Mouse (Mus musculus): Measurements from ENCODE around the gene Gm17949. TPM values are rescaled to one million over a fixed set of nuclear protein-coding genes. Genes with fewer than 3 reads are reported as not detected.
A peak's percentile ranks its signal among the peaks of the same experiment; 100 is the strongest.

Gene Gm17949
- polyA plus RNA-seq, 1 experiment: 0.04 TPM

DNA sequence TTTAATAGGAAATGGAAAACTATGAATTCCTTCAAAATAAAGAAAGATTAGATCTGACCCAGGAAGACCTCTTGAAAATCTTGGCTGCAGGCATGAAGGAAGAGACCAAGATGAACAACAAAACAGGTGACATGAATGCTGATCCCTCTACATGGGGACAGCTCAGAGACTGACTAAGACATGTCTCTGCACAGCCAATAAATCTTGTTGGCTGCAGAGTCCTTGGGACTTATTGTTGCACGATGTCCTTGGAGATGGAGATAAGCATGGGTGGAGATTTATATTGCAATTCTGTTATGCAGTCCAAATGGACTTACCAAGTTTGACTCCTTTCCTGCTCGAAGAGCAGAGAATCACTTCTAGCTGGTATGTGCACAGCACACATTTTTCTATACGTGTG, 41.9 kb upstream of the Gm17949 start:
- TF ChIP-seq CEBPB (IDR thresholded peaks at IDR 0.05; ENCODE audit: insufficient read depth, poor library complexity, severe bottlenecking) (no peak), TCF3 (IDR thresholded peaks at IDR 0.05; ENCODE audit: insufficient read length, low read depth) (no peak), SRF (IDR thresholded peaks at IDR 0.05; ENCODE audit: control insufficient read depth, insufficient read length, low read depth) (no peak), MYOD1 (IDR thresholded peaks at IDR 0.05; ENCODE audit: control insufficient read depth in 1 of 3, insufficient read length in 2 of 3, low read depth in 2 of 3) (no peak), E2F4 (IDR thresholded peaks at IDR 0.05; ENCODE audit: insufficient read depth) (no peak), MAX (IDR thresholded peaks at IDR 0.05; ENCODE audit: low read depth) (no peak), TCF12 (IDR thresholded peaks at IDR 0.05; ENCODE audit: insufficient read depth, poor library complexity, severe bottlenecking) (no peak), REST (IDR thresholded peaks at IDR 0.05; ENCODE audit: insufficient read depth, insufficient read length) (no peak), USF1 (IDR thresholded peaks at IDR 0.05; ENCODE audit: low read depth) (no peak), POLR2A (IDR thresholded peaks at IDR 0.05; ENCODE audit: insufficient read length, low read depth) (no peak), MYOG (IDR thresholded peaks at IDR 0.05; ENCODE audit: control insufficient read depth in 1 of 3, insufficient read depth in 1 of 3, insufficient read length in 2 of 3, low read depth in 2 of 3) (no peak), POLR2AphosphoS2 (IDR thresholded peaks at IDR 0.05; ENCODE audit: insufficient read length, low read depth) (no peak)
- no peak overlapping the region for H3ac ChIP-seq (ENCODE audit: control insufficient read depth, insufficient read length)
- H3K4me3 ChIP-seq: no peak overlapping the region
- H3K79me2 ChIP-seq (ENCODE audit: control insufficient read depth, insufficient read depth): no peaks in the 10 kb centered on the region
- H3K27me3 ChIP-seq (ENCODE audit: control insufficient read depth, insufficient read depth, insufficient read length): peaks cover 31% of the 10 kb centered on the region
- no peak overlapping the region for H3K4me2 ChIP-seq (ENCODE audit: low read depth)
- H3K36me3 ChIP-seq (ENCODE audit: control insufficient read depth, insufficient read depth): no peaks in the 10 kb centered on the region

DNA sequence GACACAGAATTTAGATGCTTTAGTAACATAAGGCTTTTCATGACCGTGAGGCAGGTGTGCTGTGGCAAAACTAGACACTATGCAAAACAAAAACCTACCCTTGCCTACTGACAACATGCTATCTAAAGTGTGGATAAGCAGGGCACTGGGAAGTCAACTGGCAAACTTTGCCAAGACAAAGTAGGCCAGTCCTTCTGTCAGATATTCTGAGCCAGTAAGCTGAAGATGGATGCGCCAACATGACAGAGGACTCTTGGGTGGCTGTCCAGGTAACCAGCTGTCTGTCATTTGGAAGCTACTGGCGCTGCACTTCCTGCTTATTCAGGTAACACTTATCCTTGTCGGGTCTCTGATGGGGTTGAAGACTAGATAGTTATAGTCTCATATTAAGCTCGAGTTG, 41.2 kb upstream of the Gm17949 start:
- no peaks in the 10 kb centered on the region for H3K79me2 ChIP-seq (ENCODE audit: control insufficient read depth, insufficient read depth)
- no peak overlapping the region for H3K4me2 ChIP-seq (ENCODE audit: low read depth)
- H3ac ChIP-seq (ENCODE audit: control insufficient read depth, insufficient read length): no peak overlapping the region
- no peaks in the 10 kb centered on the region for H3K36me3 ChIP-seq (ENCODE audit: control insufficient read depth, insufficient read depth)
- TF ChIP-seq SRF (IDR thresholded peaks at IDR 0.05; ENCODE audit: control insufficient read depth, insufficient read length, low read depth) (no peak), REST (IDR thresholded peaks at IDR 0.05; ENCODE audit: insufficient read depth, insufficient read length) (no peak), POLR2A (IDR thresholded peaks at IDR 0.05; ENCODE audit: insufficient read length, low read depth) (no peak), USF1 (IDR thresholded peaks at IDR 0.05; ENCODE audit: low read depth) (no peak), MYOG (IDR thresholded peaks at IDR 0.05; ENCODE audit: control insufficient read depth in 1 of 3, insufficient read depth in 1 of 3, insufficient read length in 2 of 3, low read depth in 2 of 3) (no peak), POLR2AphosphoS2 (IDR thresholded peaks at IDR 0.05; ENCODE audit: insufficient read length, low read depth) (no peak), MAX (IDR thresholded peaks at IDR 0.05; ENCODE audit: low read depth) (no peak), MYOD1 (IDR thresholded peaks at IDR 0.05; ENCODE audit: control insufficient read depth in 1 of 3, insufficient read length in 2 of 3, low read depth in 2 of 3) (no peak), CEBPB (IDR thresholded peaks at IDR 0.05; ENCODE audit: insufficient read depth, poor library complexity, severe bottlenecking) (no peak), TCF12 (IDR thresholded peaks at IDR 0.05; ENCODE audit: insufficient read depth, poor library complexity, severe bottlenecking) (no peak), E2F4 (IDR thresholded peaks at IDR 0.05; ENCODE audit: insufficient read depth) (no peak), TCF3 (IDR thresholded peaks at IDR 0.05; ENCODE audit: insufficient read length, low read depth) (no peak)
- H3K27me3 ChIP-seq (ENCODE audit: control insufficient read depth, insufficient read depth, insufficient read length): peaks cover 37% of the 10 kb centered on the region
- no peak overlapping the region for H3K4me3 ChIP-seq

DNA sequence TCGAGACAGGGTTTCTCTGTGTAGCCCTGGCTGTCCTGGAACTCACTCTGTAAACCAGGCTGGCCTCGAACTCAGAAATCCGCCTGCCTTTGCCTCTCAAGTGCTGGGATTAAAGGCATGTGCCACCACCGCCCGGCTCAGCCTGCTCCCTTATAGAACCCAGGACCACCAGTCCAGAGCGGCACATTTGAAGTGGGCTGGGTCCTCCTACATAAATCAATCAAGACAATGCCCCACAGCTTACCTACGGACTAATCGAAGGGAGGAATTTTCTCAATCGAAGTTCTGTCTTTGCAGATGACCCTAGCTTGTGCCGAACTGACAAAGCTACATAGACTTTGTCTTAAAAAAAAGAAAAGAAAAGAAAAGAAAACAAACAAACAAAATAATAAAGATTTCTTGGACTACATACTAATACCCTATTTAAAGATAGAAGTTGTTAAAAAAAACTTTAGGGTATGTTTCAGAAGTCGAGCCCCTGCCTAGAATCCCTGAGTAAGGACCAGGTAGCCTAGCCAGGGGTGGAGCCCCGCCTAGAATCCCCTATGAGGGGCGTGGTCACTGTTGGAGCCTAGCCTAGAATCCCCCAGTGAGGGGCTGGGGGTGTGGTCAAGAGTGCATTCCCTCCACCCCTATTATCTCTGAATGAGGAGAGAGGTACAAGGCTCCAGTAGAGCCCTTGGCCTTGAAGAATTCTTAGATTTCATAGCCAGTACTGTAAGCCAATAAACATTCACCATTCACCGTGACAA, 37.1 kb upstream of the Gm17949 start:
- Histone ChIP-seq H3ac (ENCODE audit: control insufficient read depth, insufficient read length) (no peak overlapping the region), H3K79me2 (ENCODE audit: control insufficient read depth, insufficient read depth) (no peaks in the 10 kb centered on the region), H3K36me3 (ENCODE audit: control insufficient read depth, insufficient read depth) (no peaks in the 10 kb centered on the region), H3K4me3 (no peak overlapping the region), H3K27me3 (ENCODE audit: control insufficient read depth, insufficient read depth, insufficient read length) (peaks cover 66% of the 10 kb centered on the region), H3K4me2 (ENCODE audit: low read depth) (no peak overlapping the region)
- no peak for TF ChIP-seq CEBPB (IDR thresholded peaks at IDR 0.05; ENCODE audit: insufficient read depth, poor library complexity, severe bottlenecking)
- no peak for TF ChIP-seq TCF12 (IDR thresholded peaks at IDR 0.05; ENCODE audit: insufficient read depth, poor library complexity, severe bottlenecking)

DNA sequence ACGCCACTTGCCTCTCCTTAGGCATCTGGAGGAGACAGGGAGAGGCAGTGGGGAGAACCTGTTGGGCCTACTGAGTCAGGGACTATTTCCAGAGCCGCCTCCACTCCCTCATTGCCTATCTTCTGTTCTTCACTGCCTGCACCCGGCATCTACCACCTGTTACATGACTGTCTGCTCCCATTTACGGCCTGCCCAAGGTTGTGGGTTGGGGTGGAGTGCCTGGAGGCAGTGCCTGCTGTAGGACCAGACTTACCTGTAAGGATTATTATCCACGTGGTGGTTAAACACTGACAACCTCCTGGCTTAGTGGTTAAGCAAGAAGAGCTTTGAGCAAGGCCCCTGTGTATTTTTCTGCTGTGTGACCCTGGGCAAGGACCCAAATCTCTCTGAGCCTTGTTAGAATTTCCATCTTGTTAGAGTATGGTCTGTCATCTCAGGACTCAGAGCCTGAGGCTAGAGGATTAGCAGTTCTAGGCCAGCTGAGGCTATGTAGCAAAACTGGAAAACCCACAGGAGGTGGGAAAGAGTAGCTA, 36.5 kb upstream of the Gm17949 start:
- H3K36me3 ChIP-seq (ENCODE audit: control insufficient read depth, insufficient read depth): no peaks in the 10 kb centered on the region
- peak in 1 of 3 experiments; percentile 34 for TF ChIP-seq MYOG (IDR thresholded peaks at IDR 0.05; ENCODE audit: control insufficient read depth in 1 of 3, insufficient read depth in 1 of 3, insufficient read length in 2 of 3, low read depth in 2 of 3)
- TF ChIP-seq SRF (IDR thresholded peaks at IDR 0.05; ENCODE audit: control insufficient read depth, insufficient read length, low read depth): no peak
- peak in 2 of 3 experiments; percentile 20 to 72 for TF ChIP-seq MYOD1 (IDR thresholded peaks at IDR 0.05; ENCODE audit: control insufficient read depth in 1 of 3, insufficient read length in 2 of 3, low read depth in 2 of 3)
- no peak for TF ChIP-seq USF1 (IDR thresholded peaks at IDR 0.05; ENCODE audit: low read depth)
- H3K79me2 ChIP-seq (ENCODE audit: control insufficient read depth, insufficient read depth): no peaks in the 10 kb centered on the region
- H3K4me2 ChIP-seq (ENCODE audit: low read depth): no peak overlapping the region
- peaks cover 69% of the 10 kb centered on the region for H3K27me3 ChIP-seq (ENCODE audit: control insufficient read depth, insufficient read depth, insufficient read length)
- H3K4me3 ChIP-seq: no peak overlapping the region
- no peak overlapping the region for H3ac ChIP-seq (ENCODE audit: control insufficient read depth, insufficient read length)

DNA sequence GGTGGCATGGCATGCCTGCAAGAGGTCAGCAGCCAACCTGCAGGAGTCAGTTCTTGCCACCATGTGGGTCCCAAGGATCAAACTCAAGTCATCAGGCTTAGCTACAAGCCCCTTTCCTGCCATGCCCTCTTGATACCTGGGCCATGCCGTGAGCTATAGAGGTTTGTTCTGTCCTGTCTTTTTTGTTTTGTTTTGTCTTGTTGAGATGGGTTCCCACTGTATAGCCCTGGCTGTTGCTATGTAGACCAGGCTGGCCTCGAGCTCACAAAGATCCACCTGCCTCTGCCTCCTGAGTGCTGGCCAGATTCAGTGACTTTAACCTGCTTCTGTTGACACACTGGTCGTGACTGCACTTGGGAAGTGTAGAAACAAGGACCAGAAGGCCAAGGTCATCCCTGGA, 35.9 kb upstream of the Gm17949 start:
- Histone ChIP-seq H3K79me2 (ENCODE audit: control insufficient read depth, insufficient read depth) (no peaks in the 10 kb centered on the region), H3ac (ENCODE audit: control insufficient read depth, insufficient read length) (no peak overlapping the region), H3K27me3 (ENCODE audit: control insufficient read depth, insufficient read depth, insufficient read length) (peaks cover 64% of the 10 kb centered on the region), H3K36me3 (ENCODE audit: control insufficient read depth, insufficient read depth) (no peaks in the 10 kb centered on the region), H3K4me3 (no peak overlapping the region), H3K4me2 (ENCODE audit: low read depth) (no peak overlapping the region)
- no peak for TF ChIP-seq POLR2AphosphoS2 (IDR thresholded peaks at IDR 0.05; ENCODE audit: insufficient read length, low read depth)
- TF ChIP-seq CEBPB (IDR thresholded peaks at IDR 0.05; ENCODE audit: insufficient read depth, poor library complexity, severe bottlenecking): no peak
- TF ChIP-seq TCF12 (IDR thresholded peaks at IDR 0.05; ENCODE audit: insufficient read depth, poor library complexity, severe bottlenecking): no peak
- TF ChIP-seq MYOD1 (IDR thresholded peaks at IDR 0.05; ENCODE audit: control insufficient read depth in 1 of 3, insufficient read length in 2 of 3, low read depth in 2 of 3): no peak
- no peak for TF ChIP-seq E2F4 (IDR thresholded peaks at IDR 0.05; ENCODE audit: insufficient read depth)
- TF ChIP-seq REST (IDR thresholded peaks at IDR 0.05; ENCODE audit: insufficient read depth, insufficient read length): no peak
- no peak for TF ChIP-seq MAX (IDR thresholded peaks at IDR 0.05; ENCODE audit: low read depth)
- TF ChIP-seq TCF3 (IDR thresholded peaks at IDR 0.05; ENCODE audit: insufficient read length, low read depth): no peak
- no peak for TF ChIP-seq SRF (IDR thresholded peaks at IDR 0.05; ENCODE audit: control insufficient read depth, insufficient read length, low read depth)
- no peak for TF ChIP-seq MYOG (IDR thresholded peaks at IDR 0.05; ENCODE audit: control insufficient read depth in 1 of 3, insufficient read depth in 1 of 3, insufficient read length in 2 of 3, low read depth in 2 of 3)
- no peak for TF ChIP-seq USF1 (IDR thresholded peaks at IDR 0.05; ENCODE audit: low read depth)
- no peak for TF ChIP-seq POLR2A (IDR thresholded peaks at IDR 0.05; ENCODE audit: insufficient read length, low read depth)
